Mouse (Mus musculus) thymus, adult 2 months (tissue): ENCODE measurements at regions not wholly inside any gene's neighbourhood (a gene's known extent, or its start where the extent isn't known, plus 50 kb on each side); places are given as distances from the start of the nearest gene placed in this dataset.
A peak's percentile ranks its signal among the peaks of the same experiment; 100 is the strongest.
"Not testable (repeated sequence)": the region's sequence is repeated elsewhere in the genome, so short reads cannot be mapped to it uniquely, and the experiment has no call there.

Experiments used
- DNase-seq: peaks from one replicate; pipeline ENCODE4 v3.0.0; 2021
- H3K27ac ChIP-seq: fragments of 200-500 bp; 2 replicates; pipeline ENCODE4 v1.5.1; 2012; ENCODE audit warnings: low read length, control low read depth; ENCODE audit not compliant: control insufficient read depth, insufficient read depth
- H3K27me3 ChIP-seq: fragments of 200-500 bp; 2 replicates; pipeline ENCODE4 v1.6.1; 2012; ENCODE audit warnings: mild to moderate bottlenecking, low read length, moderate library complexity, mixed read lengths; ENCODE audit not compliant: control insufficient read depth, insufficient read depth
- H3K36me3 ChIP-seq: fragments of 200-500 bp; 2 replicates; pipeline ENCODE4 v1.6.1; 2012; ENCODE audit warnings: mild to moderate bottlenecking, low read length, moderate library complexity; ENCODE audit not compliant: control insufficient read depth, insufficient read depth
- H3K4me1 ChIP-seq: fragments of 200-500 bp; replicated peaks from 2 replicates; pipeline ENCODE4 v1.6.1; 2012; ENCODE audit warnings: low read length; ENCODE audit not compliant: control insufficient read depth, insufficient read depth
- H3K4me3 ChIP-seq: fragments of 200-500 bp; 2 replicates; pipeline ENCODE4 v1.5.1; 2012; ENCODE audit warnings: mild to moderate bottlenecking, low read length, control low read depth, moderate library complexity; ENCODE audit not compliant: control insufficient read depth, insufficient read depth
- CTCF ChIP-seq: fragments of 200-500 bp; IDR thresholded peaks from 2 replicates; pipeline ENCODE4 v1.5.1; 2012; ENCODE audit warnings: mild to moderate bottlenecking, control low read depth, low read length, moderate library complexity, borderline replicate concordance; ENCODE audit not compliant: control insufficient read depth, poor library complexity, insufficient read depth; ENCODE audit errors: extremely low read depth
- POLR2A ChIP-seq: fragments of 200-500 bp; IDR thresholded peaks from 2 replicates; pipeline ENCODE4 v1.6.1; 2012; ENCODE audit warnings: mild to moderate bottlenecking, low read length, control low read depth, moderate library complexity; ENCODE audit not compliant: control insufficient read depth, poor library complexity, insufficient read depth; ENCODE audit errors: extremely low read depth
- WGBS: fragments of 180-500 bp; shearing (Covaris S2); methylation state at CpG from one replicate; pipeline ENCODE4 v1.1.7; 2018; 5-methylcytosine and 5-hydroxymethylcytosine counted together

DNA sequence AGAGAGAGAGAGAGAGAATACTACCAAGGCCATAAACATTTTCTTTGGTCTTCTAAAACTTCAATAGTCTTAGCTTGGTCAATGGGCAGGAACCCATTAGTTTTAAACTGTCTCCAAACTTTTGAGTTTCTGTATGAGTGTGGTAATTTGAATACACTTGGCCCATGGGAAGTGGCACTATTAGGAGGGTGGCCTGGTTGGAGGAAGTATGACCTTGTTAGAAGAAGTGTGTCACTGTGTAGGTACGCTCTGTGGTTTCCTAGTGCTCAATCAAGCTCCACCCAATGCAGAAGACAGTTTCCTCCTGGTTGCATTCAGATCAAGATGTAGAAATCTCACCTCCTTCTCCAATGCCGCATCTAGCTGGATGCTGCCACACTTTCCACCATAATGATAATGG, 94.5 kb upstream of the Ipo5 start:
- no peaks in the 10 kb centered on the region for H3K4me1 ChIP-seq
- no peaks in the 10 kb centered on the region for H3K27me3 ChIP-seq
- WGBS: 84% methylated on average over 2 of the region's 2 CpGs
- no peak for DNase-seq
- H3K27ac ChIP-seq: no peak overlapping the region
- TF ChIP-seq POLR2A (no peak), CTCF (no peak)
- no peak overlapping the region for H3K4me3 ChIP-seq
- H3K36me3 ChIP-seq: no peaks in the 10 kb centered on the region

DNA sequence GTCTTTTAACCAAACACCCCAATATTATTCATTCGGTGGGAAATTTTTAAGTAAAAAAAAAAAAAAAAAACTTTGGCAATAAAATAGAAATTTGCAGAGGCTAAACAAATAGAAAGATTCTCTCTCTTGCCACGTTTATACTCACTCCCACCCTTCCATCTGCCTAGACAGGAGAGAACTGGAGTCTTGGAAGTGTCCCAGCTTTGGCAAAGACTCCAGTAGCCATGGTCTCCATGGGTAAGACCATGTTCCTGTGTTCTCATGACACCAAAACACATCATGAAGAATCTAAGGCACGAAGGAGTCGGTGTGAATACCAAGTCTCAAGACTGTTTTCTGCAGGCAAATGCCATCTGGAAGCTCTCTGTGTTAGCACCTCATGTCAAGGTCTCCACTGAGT, 84.8 kb upstream of the Ipo5 start:
- 80% methylated on average over 4 of the region's 4 CpGs for WGBS
- no peak overlapping the region for H3K4me3 ChIP-seq
- H3K4me1 ChIP-seq: no peaks in the 10 kb centered on the region
- DNase-seq: no peak
- TF ChIP-seq CTCF (no peak), POLR2A (no peak)
- H3K36me3 ChIP-seq: no peaks in the 10 kb centered on the region
- H3K27me3 ChIP-seq: no peaks in the 10 kb centered on the region
- no peak overlapping the region for H3K27ac ChIP-seq

DNA sequence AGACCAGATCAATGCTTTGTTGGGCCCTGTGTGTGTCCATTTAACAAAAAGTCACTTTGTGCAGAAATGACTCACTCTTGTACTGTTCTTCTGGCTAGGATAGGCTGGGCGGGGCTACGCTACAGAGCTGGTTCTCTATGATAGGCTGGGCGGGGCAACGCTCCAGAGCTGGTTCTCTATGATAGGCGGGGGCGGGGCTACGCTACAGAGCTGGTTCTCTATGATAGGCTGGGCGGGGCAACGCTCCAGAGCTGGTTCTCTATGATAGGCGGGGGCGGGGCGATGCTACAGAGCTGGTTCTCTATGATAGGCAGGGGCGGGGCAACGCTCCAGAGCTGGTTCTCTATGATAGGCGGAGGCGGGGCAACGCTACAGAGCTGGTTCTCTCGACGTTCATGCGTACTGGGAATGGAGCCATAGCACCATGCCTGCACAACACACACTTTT, 80.6 kb upstream of the Ipo5 start:
- not testable (repeated sequence) for H3K4me1 ChIP-seq, DNase-seq, H3K27ac ChIP-seq, H3K27me3 ChIP-seq, H3K4me3 ChIP-seq, H3K36me3 ChIP-seq
- 43% methylated on average over 20 of the region's 20 CpGs for WGBS

DNA sequence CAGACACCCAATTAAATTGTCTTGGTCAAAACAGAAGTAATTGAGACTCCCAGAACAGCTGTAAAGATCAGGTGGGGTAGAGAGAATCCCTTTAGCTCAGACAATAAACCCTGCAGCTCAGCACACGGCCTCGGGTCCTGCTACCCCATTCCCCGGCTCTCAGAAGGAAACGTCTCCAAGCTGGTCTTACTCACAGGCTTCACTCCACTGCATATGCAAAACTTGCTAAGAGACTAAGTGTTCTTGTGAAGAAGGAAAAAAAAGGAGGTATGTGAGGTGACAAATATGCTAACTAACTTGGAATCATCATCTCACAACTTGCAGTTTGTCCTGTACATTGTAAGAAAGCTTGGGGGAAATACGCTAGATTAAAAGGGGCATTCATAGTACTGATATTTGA, 79.6 kb upstream of the Ipo5 start:
- no peaks in the 10 kb centered on the region for H3K36me3 ChIP-seq
- 81% methylated on average over 5 of the region's 5 CpGs for WGBS

DNA sequence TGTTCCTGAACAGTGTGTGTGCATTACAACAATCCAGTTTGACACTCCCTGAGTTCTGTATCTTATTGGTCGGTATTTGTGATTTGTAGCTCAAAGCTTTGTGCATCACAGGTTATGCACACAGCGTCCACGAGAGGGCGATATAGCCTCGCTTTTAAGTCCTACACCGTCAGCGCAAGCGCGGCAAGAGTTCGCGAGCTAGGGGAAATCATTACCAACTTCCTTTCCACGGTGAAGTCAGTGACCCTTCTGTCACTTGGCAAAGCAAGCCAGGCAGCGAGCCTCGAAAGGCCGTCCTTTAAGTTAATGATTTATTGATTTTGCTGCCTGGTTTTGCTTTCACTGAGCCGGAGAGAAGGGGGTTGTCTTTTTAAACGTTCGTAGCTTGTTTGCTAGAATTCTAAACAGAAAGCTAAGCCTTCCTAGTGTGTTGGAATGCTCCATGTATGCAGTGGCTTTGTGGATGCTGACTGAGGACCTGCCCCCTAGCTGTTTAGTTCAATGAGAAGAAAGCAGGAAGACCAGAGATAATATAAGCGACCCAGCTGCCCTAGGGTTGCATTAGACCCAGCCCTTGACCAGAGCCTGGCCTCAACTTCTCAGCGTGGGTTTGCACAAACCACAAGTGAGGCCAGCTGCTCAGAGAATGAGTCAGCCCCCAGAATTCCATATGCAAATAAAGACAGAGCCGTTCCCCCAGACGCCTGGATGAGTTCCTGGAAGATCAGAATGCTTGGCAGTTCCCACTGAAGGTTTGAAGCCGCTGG, 79.0 kb upstream of the Ipo5 start:
- Histone ChIP-seq H3K36me3 (no peaks in the 10 kb centered on the region), H3K4me3 (peak overlapping the region; percentile 31), H3K4me1 (peaks cover 4% of the 10 kb centered on the region), H3K27me3 (no peaks in the 10 kb centered on the region), H3K27ac (no peak overlapping the region)
- peak; percentile 88 for DNase-seq
- TF ChIP-seq POLR2A (0 out of 2 replicates have a peak, but pooled peaks have one; percentile 19), CTCF (peak; percentile 79; the same call in 1 of the 2 replicates)
- 5% methylated on average over 23 of the region's 23 CpGs for WGBS

More for the DNA sequence above, 79.6 kb upstream of the Ipo5 start:
- no peaks in the 10 kb centered on the region for H3K27me3 ChIP-seq
- H3K4me3 ChIP-seq: no peak overlapping the region
- peaks cover 4% of the 10 kb centered on the region for H3K4me1 ChIP-seq
- no peak overlapping the region for H3K27ac ChIP-seq
- no peak for DNase-seq
- TF ChIP-seq POLR2A (no peak), CTCF (no peak)

DNA sequence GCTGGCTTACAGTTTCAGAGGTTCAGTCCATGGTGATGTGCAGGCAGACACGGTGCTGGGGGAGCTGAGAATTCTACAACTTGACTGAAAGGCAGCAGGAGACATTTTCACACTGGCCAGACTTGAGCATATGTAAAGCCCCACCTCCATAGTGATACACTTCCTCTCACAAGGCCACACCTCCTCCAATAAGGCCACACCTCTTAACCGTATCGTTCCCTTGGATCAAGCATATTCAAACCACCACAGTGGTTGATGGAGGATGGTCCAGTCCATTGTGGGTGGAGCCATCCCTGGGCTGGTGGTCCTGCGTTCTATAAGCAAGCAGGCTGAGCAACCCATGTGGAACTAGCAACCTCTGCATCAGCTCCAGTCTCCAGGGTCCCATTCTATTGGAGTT, 76.2 kb upstream of the Ipo5 start:
- no peak for DNase-seq
- H3K27ac ChIP-seq: no peak overlapping the region
- no peaks in the 10 kb centered on the region for H3K36me3 ChIP-seq
- peaks cover 4% of the 10 kb centered on the region for H3K4me1 ChIP-seq
- H3K27me3 ChIP-seq: no peaks in the 10 kb centered on the region
- 84% methylated on average over 4 of the region's 4 CpGs for WGBS
- H3K4me3 ChIP-seq: no peak overlapping the region
- no peak for TF ChIP-seq CTCF
- no peak for TF ChIP-seq POLR2A

DNA sequence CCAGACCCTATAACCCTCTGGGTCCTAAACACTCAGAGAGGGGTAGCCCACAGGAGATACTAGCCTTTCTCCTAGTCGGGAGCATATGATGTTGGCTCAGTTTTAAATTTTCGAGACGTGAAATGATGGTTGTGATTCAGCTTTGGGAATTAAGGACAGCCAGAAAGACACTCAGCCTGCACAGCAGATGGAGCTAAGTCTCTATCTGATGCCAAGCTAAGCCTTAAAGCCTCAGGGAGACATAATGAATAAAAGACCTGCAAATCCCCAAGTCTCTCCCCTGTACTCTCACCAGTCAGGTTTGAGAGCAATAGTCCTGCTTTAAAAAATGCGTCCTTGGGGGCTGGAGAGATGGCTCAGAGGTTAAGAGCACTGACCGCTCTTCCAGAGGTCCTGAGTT, 75.3 kb upstream of the Ipo5 start:
- WGBS: 87% methylated on average over 5 of the region's 5 CpGs
- no peaks in the 10 kb centered on the region for H3K27me3 ChIP-seq
- no peak for TF ChIP-seq POLR2A
- TF ChIP-seq CTCF: no peak
- no peak overlapping the region for H3K27ac ChIP-seq
- DNase-seq: no peak
- H3K4me1 ChIP-seq: peaks cover 4% of the 10 kb centered on the region
- H3K36me3 ChIP-seq: no peaks in the 10 kb centered on the region
- H3K4me3 ChIP-seq: no peak overlapping the region
